Comparison of ENCODE assay signal across 35 mouse cellular contexts in the genomic region with DNA sequence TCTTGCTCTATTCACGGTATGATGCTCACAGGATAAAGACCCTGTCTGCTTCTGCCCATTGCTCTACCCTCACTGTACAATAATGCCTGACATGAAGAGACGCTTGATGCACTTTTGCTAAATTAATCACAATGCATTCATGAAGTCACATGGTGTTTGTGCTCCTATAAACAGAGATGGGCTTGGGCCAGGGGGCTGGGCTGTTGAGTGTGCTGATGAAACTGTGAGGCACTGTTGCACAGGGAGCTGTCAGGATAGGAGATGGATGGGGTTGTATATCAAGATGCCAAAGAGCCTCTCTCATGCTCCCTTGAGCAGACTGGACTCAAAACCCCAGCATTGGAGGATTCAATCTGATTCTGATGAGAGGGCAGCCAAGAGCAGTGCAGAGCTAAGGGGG. TPM values are rescaled to one million over a fixed set of nuclear protein-coding genes. Genes with fewer than 3 reads are reported as not detected.
DNase-seq lines count a peak whose midpoint lies in the region; ATAC-seq and TF ChIP-seq lines count a peak whose summit lies in the region.
"Had no signal": no experiment of that assay in that cellular context is flagged by ENCODE, and none has a peak within 500 bp of the region (broad histone marks: within the 10 kb centered on the region; RNA-seq: fewer than 3 reads in every experiment).

No protein-coding gene starts in this region.

- H3K79me2 ChIP-seq in myocyte (ENCODE audit: control insufficient read depth, insufficient read depth): peaks cover 11% of the 10 kb centered on the region

- no peak for TF ChIP-seq POLR2A in myocyte (IDR thresholded peaks at IDR 0.05; ENCODE audit: insufficient read length, low read depth)

- H3K9ac ChIP-seq in neural tube, embryonic 13.5 days: no peak overlapping the region
- H3K9ac ChIP-seq: forebrain, embryonic 13.5 days; hindbrain, embryonic 12.5 days; hindbrain, embryonic 15.5 days had no signal

- no peak overlapping the region for H3K27ac ChIP-seq in neural tube, embryonic 13.5 days (replicated peaks)
- H3K27ac ChIP-seq: forebrain, embryonic 10.5 days; forebrain, embryonic 13.5 days; gastrocnemius, adult 2 months; hindbrain, embryonic 12.5 days; hindbrain, embryonic 15.5 days had no signal

- H3K36me3 ChIP-seq in neural tube, embryonic 13.5 days: no peaks in the 10 kb centered on the region
- no peaks in the 10 kb centered on the region for H3K36me3 ChIP-seq in myocyte (ENCODE audit: control insufficient read depth, insufficient read depth)
- H3K36me3 ChIP-seq: forebrain, embryonic 10.5 days; hindbrain, embryonic 12.5 days; hindbrain, embryonic 15.5 days had no signal

- no peaks in the 10 kb centered on the region for H3K27me3 ChIP-seq in neural tube, embryonic 13.5 days
- no peaks in the 10 kb centered on the region for H3K27me3 ChIP-seq in myocyte (ENCODE audit: control insufficient read depth, insufficient read depth, insufficient read length)
- H3K27me3 ChIP-seq: forebrain, embryonic 13.5 days; hindbrain, embryonic 12.5 days; hindbrain, embryonic 15.5 days; Patski had no signal

- peak overlapping the region; percentile 30 for H3K4me2 ChIP-seq in neural tube, embryonic 13.5 days
- peak overlapping the region; percentile 58 for H3K4me2 ChIP-seq in myocyte (ENCODE audit: low read depth)
- H3K4me2 ChIP-seq: forebrain, embryonic 13.5 days; heart, embryonic 11.5 days; hindbrain, embryonic 12.5 days; hindbrain, embryonic 15.5 days had no signal

- WGBS in neural tube, embryonic 13.5 days: 80% methylated on average over 2 of the region's 2 CpGs

- no peak for ATAC-seq in neural tube, embryonic 13.5 days (ENCODE audit: low read depth)
- ATAC-seq: forebrain, embryonic 13.5 days; forebrain, embryonic 16.5 days; Patski had no signal

- H3ac ChIP-seq in myocyte (ENCODE audit: control insufficient read depth, insufficient read length): no peak overlapping the region

- no peaks in the 10 kb centered on the region for H3K9me3 ChIP-seq in neural tube, embryonic 13.5 days
- H3K9me3 ChIP-seq: forebrain, embryonic 10.5 days; forebrain, embryonic 13.5 days; hindbrain, embryonic 12.5 days; hindbrain, embryonic 15.5 days had no signal

- H3K4me1 ChIP-seq in neural tube, embryonic 13.5 days (replicated peaks): peaks cover 13% of the 10 kb centered on the region

- DNase-seq in embryo, embryonic 10 days (ENCODE audit: low spot score): peak; percentile 13
- no peak for DNase-seq in embryo, embryonic 10.5 days (ENCODE audit: low spot score)
- no peak for DNase-seq in neural tube, embryonic 10.5 days (ENCODE audit: extremely low spot score, low spot score)
- DNase-seq in MN1 (ENCODE audit: low spot score): peak; percentile 39
- DNase-seq in left cerebral cortex, postnatal 10 days (ENCODE audit: extremely low spot score in 1 of 2, low spot score in 2 of 2): no peak
- no peak for DNase-seq in lung, postnatal 14 days
- DNase-seq: adrenal gland, adult 2 months; adrenal gland, postnatal 14 days; B cell, adult 2 months; cerebellum, adult 11 months; cerebellum, adult 2 months; cerebellum, adult 9-11 months; cerebellum, postnatal 25 days; gastrocnemius, adult 2 months; gastrocnemius, postnatal 14 days; heart, adult 11 months had no signal

- intact Hi-C loops in left cerebral cortex, postnatal 10 days (cut with DNase I): no loop called here

- H3K4me3 ChIP-seq in neural tube, embryonic 13.5 days: peak overlapping the region; percentile 21; the same call in 1 of the 2 replicates
- H3K4me3 ChIP-seq in myocyte: peak overlapping the region; percentile 23
- H3K4me3 ChIP-seq: forebrain, embryonic 10.5 days; forebrain, embryonic 13.5 days; gastrocnemius, adult 2 months; hindbrain, embryonic 12.5 days; hindbrain, embryonic 15.5 days had no signal

TF ChIP-seq in myocyte, 11 proteins besides CTCF, POLR2A, EP300 and RAD21:
- peak; percentile 63 for TF ChIP-seq MAX (IDR thresholded peaks at IDR 0.05; ENCODE audit: low read depth)
- peak; percentile 41; the same call in 1 of the 2 replicates for TF ChIP-seq CEBPB (IDR thresholded peaks at IDR 0.05; ENCODE audit: insufficient read depth, poor library complexity, severe bottlenecking)
- no peak for TF ChIP-seq POLR2AphosphoS2 (IDR thresholded peaks at IDR 0.05; ENCODE audit: insufficient read length, low read depth)
- TF ChIP-seq TCF3 (IDR thresholded peaks at IDR 0.05; ENCODE audit: insufficient read length, low read depth): no peak
- peak; percentile 31 for TF ChIP-seq USF1 (IDR thresholded peaks at IDR 0.05; ENCODE audit: low read depth)
TF ChIP-seq in myocyte: peak in this region for 3.

RNA-seq across cellular contexts. Expression of gene Ssrp1, which starts 3.9 kb away (rescaled TPM):
- polyA plus RNA-seq in neural tube, embryonic 13.5 days (2015; fragmentation: Nextera tagmentation; extraction: Ambion mirVana): 165 and 186 TPM in 2 replicates
- polyA plus RNA-seq in myocyte (2012; fragmentation: generic; extraction: Trizol): 123 TPM
- total RNA-seq in left cerebral cortex, postnatal 10 days (2021): 100 to 1,000 TPM; 101 to 105 TPM

RNA-seq across cellular contexts. Expression of gene P2rx3, which starts 4.1 kb away (rescaled TPM):
- polyA plus RNA-seq in neural tube, embryonic 13.5 days (2015; fragmentation: Nextera tagmentation; extraction: Ambion mirVana): 65.1 and 76.0 TPM in 2 replicates
- polyA plus RNA-seq in myocyte (2012; fragmentation: generic; extraction: Trizol): 53.1 TPM
- 1 to 10 TPM; 1.9 to 2.2 TPM for total RNA-seq in left cerebral cortex, postnatal 10 days (2021)
- total RNA-seq: common myeloid progenitor, adult 5-6 weeks; hematopoietic stem cell, adult 5-6 weeks; MEL had no signal
- polyA plus RNA-seq: heart, embryonic 14.5 days had no signal

RNA-seq across cellular contexts. Expression of gene Tnks1bp1, which starts 14.7 kb away (rescaled TPM):
- polyA plus RNA-seq in neural tube, embryonic 13.5 days (2015; fragmentation: Nextera tagmentation; extraction: Ambion mirVana): 22.6 and 23.4 TPM in 2 replicates
- polyA plus RNA-seq in myocyte (2012; fragmentation: generic; extraction: Trizol): 84.0 TPM
- 10 to 100 TPM; 77.8 to 88.7 TPM for total RNA-seq in left cerebral cortex, postnatal 10 days (2021)

RNA-seq across cellular contexts. Expression of gene Prg3, which starts 45.1 kb away (rescaled TPM):
- not detected in 2 replicates for polyA plus RNA-seq in neural tube, embryonic 13.5 days (2015; fragmentation: Nextera tagmentation; extraction: Ambion mirVana)
- not detected for polyA plus RNA-seq in myocyte (2012; fragmentation: generic; extraction: Trizol)
- not detected for total RNA-seq in left cerebral cortex, postnatal 10 days (2021)
- total RNA-seq: adrenal gland, adult 2 months; adrenal gland, postnatal 14 days; gastrocnemius, adult 2 months; gastrocnemius, postnatal 14 days; gastrocnemius, postnatal 4 days; heart, adult 8-10 months; heart, postnatal 25 days; MEL had no signal
- polyA plus RNA-seq: adrenal gland, adult 2 months; cerebellum, adult 2 months; embryonic facial prominence, embryonic 11.5 days; embryonic facial prominence, embryonic 14.5 days; forebrain, embryonic 10.5 days; forebrain, embryonic 13.5 days; forebrain, embryonic 16.5 days; heart, embryonic 14.5 days; heart, postnatal 0 days; hindbrain, embryonic 12.5 days; hindbrain, embryonic 15.5 days; Patski had no signal

RNA-seq across cellular contexts. Expression of gene Prg2, which starts 52.9 kb away (rescaled TPM):
- polyA plus RNA-seq in neural tube, embryonic 13.5 days (2015; fragmentation: Nextera tagmentation; extraction: Ambion mirVana): 0.71 and 1.4 TPM in 2 replicates
- not detected for polyA plus RNA-seq in myocyte (2012; fragmentation: generic; extraction: Trizol)
- not detected for total RNA-seq in left cerebral cortex, postnatal 10 days (2021)
- total RNA-seq: adrenal gland, adult 2 months; gastrocnemius, adult 2 months; gastrocnemius, postnatal 4 days; heart, adult 8-10 months; heart, postnatal 25 days had no signal
- polyA plus RNA-seq: adrenal gland, adult 2 months; embryonic facial prominence, embryonic 14.5 days; forebrain, embryonic 10.5 days; forebrain, embryonic 13.5 days; forebrain, embryonic 16.5 days; heart, embryonic 14.5 days; heart, postnatal 0 days; Patski had no signal

Comparison
In these comparisons a context has a peak if more than half of its experiments do, and no peak if none do; other contexts are left out.
1. DNase-seq: peak in embryo, embryonic 10 days (single experiment) and MN1 (single experiment); none in embryo, embryonic 10.5 days (single experiment), neural tube, embryonic 10.5 days (single experiment), left cerebral cortex, postnatal 10 days (0 of 2) and lung, postnatal 14 days (single experiment).